Mouse (Mus musculus) erythroblast, embryonic 14.5 days (primary cell): ENCODE results near the gene Tmem131l.

ENCODE experiments used
- GATA1 ChIP-seq: IDR thresholded peaks from 2 replicates; pipeline ENCODE4 v1.6.1; 2012; ENCODE audit warnings: low read length, inconsistent platforms, mixed read lengths
- TAL1 ChIP-seq: IDR thresholded peaks from 3 replicates; pipeline ENCODE4 v1.6.1; 2012; ENCODE audit warnings: low read length, inconsistent platforms, mixed read lengths

GRCm38 (mm10) chr3:84046206-84046605 is 6.2 kb upstream of the Tmem131l start:
- TF ChIP-seq GATA1 (no peak), TAL1 (no peak)
